Mouse (Mus musculus) testis, postnatal 10 days (tissue): ENCODE measurements at regions not wholly inside any gene's neighbourhood (a gene's known extent, or its start where the extent isn't known, plus 50 kb on each side); places are given as distances from the start of the nearest gene placed in this dataset.

ENCODE experiments used
- DNase-seq: peaks from one replicate; pipeline ENCODE4 v3.0.0; 2021; ENCODE audit warnings: low spot score

- no peak for DNase-seq
Observed at GRCm38 (mm10) chr2:68799993-68800740, 61.1 kb upstream of the Cers6 start.

GRCm38 (mm10) chr2:68804117-68804516, 57.1 kb upstream of the Cers6 start:
- DNase-seq: no peak

GRCm38 (mm10) chr2:68805866-68806265, 55.4 kb upstream of the Cers6 start:
- peak; percentile 57 for DNase-seq

DNA sequence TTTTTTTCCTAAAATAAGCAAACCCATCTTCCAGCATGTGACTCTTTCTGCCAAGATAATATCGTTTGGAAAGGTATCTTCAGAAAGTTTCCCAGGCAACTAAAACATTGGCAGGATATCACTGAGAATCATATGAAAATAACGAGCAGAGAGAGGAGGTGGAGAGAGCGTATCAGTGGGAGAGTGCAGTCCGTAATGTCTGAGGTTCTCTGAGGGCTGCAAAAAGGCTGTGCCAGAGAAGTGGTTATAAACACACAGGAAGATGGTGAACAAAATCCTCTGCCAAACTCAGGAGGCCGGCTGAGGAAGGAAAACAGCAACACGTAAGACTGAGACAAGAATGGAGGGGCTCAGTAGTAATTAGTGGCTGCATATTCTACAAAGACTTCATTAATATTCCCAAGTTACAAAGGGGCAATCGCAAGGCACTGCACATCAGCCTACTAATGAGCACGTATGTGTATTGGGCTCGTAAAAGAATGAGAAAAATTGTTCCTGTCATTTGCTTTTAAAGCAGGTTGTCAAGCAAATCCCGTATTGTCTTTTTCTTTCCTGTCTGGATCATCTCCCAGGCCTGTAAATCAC, 54.8 kb upstream of the Cers6 start:
- no peak for DNase-seq
